Mouse (Mus musculus): ENCODE data around the gene Mfrp. TPM values are rescaled to one million over a fixed set of nuclear protein-coding genes. Genes with fewer than 3 reads are reported as not detected.
"Not testable (repeated sequence)": the region's sequence is repeated elsewhere in the genome, so short reads cannot be mapped to it uniquely, and the experiment has no call there.

Mfrp gene
- total and polyA plus RNA-seq, 2 experiments from 2014 or later: 0.05 to 2.8 TPM

GRCm38 (mm10) chr9:44108269-44109055 lies 6.9 kb downstream of the Mfrp start:
- DNase-seq (ENCODE audit: low spot score): no peak
- H3K4me1 ChIP-seq (ENCODE audit: insufficient read depth, low read length): peaks cover 6% of the 10 kb centered on the region; the same call in 1 of the 2 replicates
- no peak overlapping the region for H3K27ac ChIP-seq (ENCODE audit: low read depth, low read length)

GRCm38 (mm10) chr9:44109360-44110095 lies 8.0 kb downstream of the Mfrp start:
- H3K4me3 ChIP-seq (ENCODE audit: low read depth, low read length): no peak overlapping the region
- H3K36me3 ChIP-seq (ENCODE audit: insufficient read depth, low read length): no peaks in the 10 kb centered on the region; the same call in 1 of the 2 replicates
- no peak overlapping the region for H3K9ac ChIP-seq (replicated peaks; ENCODE audit: low read length, poor library complexity, severe bottlenecking)
- no peaks in the 10 kb centered on the region for H3K27me3 ChIP-seq (ENCODE audit: insufficient read depth, low read length)
- TF ChIP-seq CTCF (IDR thresholded peaks at IDR 0.05): peak; percentile 85
- ATAC-seq (ENCODE audit: low FRiP score): no peak
- no peak overlapping the region for H3K27ac ChIP-seq (ENCODE audit: low read depth, low read length)
- DNase-seq (ENCODE audit: low spot score): peak; percentile 80
- 35% methylated on average over 9 of the region's 9 CpGs for WGBS
- H3K4me2 ChIP-seq (ENCODE audit: low read depth, low read length, poor library complexity, severe bottlenecking): peak overlapping the region; percentile 16; the same call in 1 of the 2 replicates
- H3K9me3 ChIP-seq (ENCODE audit: low read length): no peaks in the 10 kb centered on the region
- H3K4me1 ChIP-seq (ENCODE audit: insufficient read depth, low read length): peaks cover 6% of the 10 kb centered on the region; the same call in 1 of the 2 replicates

More at GRCm38 (mm10) chr9:44108269-44109055, 6.9 kb downstream of the Mfrp start:
- no peak overlapping the region for H3K4me3 ChIP-seq (ENCODE audit: low read depth, low read length)
- no peak for ATAC-seq (ENCODE audit: low FRiP score)
- H3K36me3 ChIP-seq (ENCODE audit: insufficient read depth, low read length): no peaks in the 10 kb centered on the region; the same call in 1 of the 2 replicates
- TF ChIP-seq CTCF (IDR thresholded peaks at IDR 0.05): no peak
- H3K9me3 ChIP-seq (ENCODE audit: low read length): no peaks in the 10 kb centered on the region
- no peak overlapping the region for H3K9ac ChIP-seq (replicated peaks; ENCODE audit: low read length, poor library complexity, severe bottlenecking)
- 79% methylated on average over 31 of the region's 31 CpGs for WGBS
- no peaks in the 10 kb centered on the region for H3K27me3 ChIP-seq (ENCODE audit: insufficient read depth, low read length)
- no peak overlapping the region for H3K4me2 ChIP-seq (ENCODE audit: low read depth, low read length, poor library complexity, severe bottlenecking)

GRCm38 (mm10) chr9:44111909-44112308 lies 10.4 kb downstream of the Mfrp start:
- not testable (repeated sequence) for H3K9ac ChIP-seq (replicated peaks; ENCODE audit: low read length, poor library complexity, severe bottlenecking); ATAC-seq (ENCODE audit: low FRiP score); H3K4me1 ChIP-seq (ENCODE audit: insufficient read depth, low read length); H3K4me2 ChIP-seq (ENCODE audit: low read depth, low read length, poor library complexity, severe bottlenecking); H3K4me3 ChIP-seq (ENCODE audit: low read depth, low read length); H3K27ac ChIP-seq (ENCODE audit: low read depth, low read length); H3K36me3 ChIP-seq (ENCODE audit: insufficient read depth, low read length); H3K9me3 ChIP-seq (ENCODE audit: low read length); H3K27me3 ChIP-seq (ENCODE audit: insufficient read depth, low read length); DNase-seq (ENCODE audit: low spot score)
- WGBS: 70% methylated on average over 9 of the region's 12 CpGs

- ATAC-seq (ENCODE audit: low FRiP score): peak; percentile 95
- no peak within 1 kb of the TSS for H3K27ac ChIP-seq (ENCODE audit: low read depth, low read length)
- TF ChIP-seq CTCF (IDR thresholded peaks at IDR 0.05): peak; percentile 1; the same call in 1 of the 2 replicates
Measured at GRCm38 (mm10) chr9:44113105-44113789, 11.7 kb downstream of the Mfrp start, which contains the start of the genes Gm49380 and Rnf26. TSS of gene Gm49380 (minus strand) at chr9:44113500. TSS of gene Rnf26 (minus strand) at chr9:44113517.

GRCm38 (mm10) chr9:44114453-44114852 lies 12.9 kb downstream of the Mfrp start:
- Histone ChIP-seq H3K9ac (replicated peaks; ENCODE audit: low read length, poor library complexity, severe bottlenecking) (no peak overlapping the region), H3K4me2 (ENCODE audit: low read depth, low read length, poor library complexity, severe bottlenecking) (no peak overlapping the region), H3K27me3 (ENCODE audit: insufficient read depth, low read length) (no peaks in the 10 kb centered on the region), H3K4me1 (ENCODE audit: insufficient read depth, low read length) (no peaks in the 10 kb centered on the region), H3K36me3 (ENCODE audit: insufficient read depth, low read length) (no peaks in the 10 kb centered on the region), H3K9me3 (ENCODE audit: low read length) (no peaks in the 10 kb centered on the region), H3K4me3 (ENCODE audit: low read depth, low read length) (no peak overlapping the region), H3K27ac (ENCODE audit: low read depth, low read length) (no peak overlapping the region)
- no peak for TF ChIP-seq CTCF (IDR thresholded peaks at IDR 0.05)
- DNase-seq (ENCODE audit: low spot score): no peak
- 92% methylated on average over 2 of the region's 2 CpGs for WGBS
- ATAC-seq (ENCODE audit: low FRiP score): no peak

More at GRCm38 (mm10) chr9:44113105-44113789, 11.7 kb downstream of the Mfrp start, which contains the start of the genes Gm49380 and Rnf26:
- H3K36me3 ChIP-seq (ENCODE audit: insufficient read depth, low read length): no peaks in the 10 kb centered on the region
- peak within 1 kb of the TSS; percentile 73 for H3K4me3 ChIP-seq (ENCODE audit: low read depth, low read length)
- peak within 1 kb of the TSS; percentile 60 for H3K9ac ChIP-seq (replicated peaks; ENCODE audit: low read length, poor library complexity, severe bottlenecking)
- peak within 1 kb of the TSS; percentile 43 for H3K4me2 ChIP-seq (ENCODE audit: low read depth, low read length, poor library complexity, severe bottlenecking)
- no peaks in the 10 kb centered on the region for H3K27me3 ChIP-seq (ENCODE audit: insufficient read depth, low read length)
- WGBS: under 1% methylated on average over 50 of the region's 51 CpGs
- H3K4me1 ChIP-seq (ENCODE audit: insufficient read depth, low read length): peaks cover 6% of the 10 kb centered on the region; the same call in 1 of the 2 replicates
- no peaks in the 10 kb centered on the region for H3K9me3 ChIP-seq (ENCODE audit: low read length)
- peak; percentile 99 for DNase-seq (ENCODE audit: low spot score)

Measured in midbrain, postnatal 0 days (tissue).